Mouse (Mus musculus) kidney, embryonic 15.5 days (tissue): ENCODE results near the gene Gm29609. TPM values are rescaled to one million over a fixed set of nuclear protein-coding genes. Genes with fewer than 3 reads are reported as not detected.
"Not testable (repeated sequence)": the region's sequence is repeated elsewhere in the genome, so short reads cannot be mapped to it uniquely, and the experiment has no call there.

Experiments
- ATAC-seq: fragments of 200-750 bp; cut with Nextera tagmentation; replicated peaks from 2 replicates; pipeline ENCODE4 v1.8.0; 2017; ENCODE audit warnings: moderate TSS enrichment; ENCODE audit not compliant: low FRiP score
- H3K27ac ChIP-seq: fragments of 300-500 bp; sonication (generic); 2 replicates; pipeline ENCODE4 v1.5.1; 2015; ENCODE audit warnings: mild to moderate bottlenecking, inconsistent platforms
- H3K27me3 ChIP-seq: fragments of 300-500 bp; sonication (generic); 2 replicates; pipeline ENCODE4 v1.6.1; 2015; ENCODE audit warnings: inconsistent platforms
- H3K36me3 ChIP-seq: fragments of 300-500 bp; sonication (generic); 2 replicates; pipeline ENCODE4 v1.6.1; 2015; ENCODE audit warnings: inconsistent platforms
- H3K4me1 ChIP-seq: fragments of 300-500 bp; sonication (generic); 2 replicates; pipeline ENCODE4 v1.6.1; 2015; ENCODE audit warnings: inconsistent platforms
- H3K4me2 ChIP-seq: fragments of 300-500 bp; sonication (generic); 2 replicates; pipeline ENCODE4 v1.6.1; 2015; ENCODE audit warnings: moderate library complexity, mild to moderate bottlenecking, inconsistent platforms
- H3K4me3 ChIP-seq: fragments of 300-500 bp; sonication (generic); replicated peaks from 2 replicates; pipeline ENCODE4 v1.5.1; 2015; ENCODE audit warnings: mild to moderate bottlenecking, inconsistent platforms
- H3K9ac ChIP-seq: fragments of 300-500 bp; sonication (generic); 2 replicates; pipeline ENCODE4 v1.6.1; 2015; ENCODE audit warnings: mild to moderate bottlenecking, inconsistent platforms
- H3K9me3 ChIP-seq: fragments of 300-500 bp; sonication (generic); replicated peaks from 2 replicates; pipeline ENCODE4 v1.6.1; 2016; ENCODE audit warnings: inconsistent platforms
- WGBS: fragments of 180-500 bp; shearing (Covaris S2); methylation state at CpG from one replicate; pipeline ENCODE4 v1.1.7; 2015; ENCODE audit warnings: mixed read lengths; 5-methylcytosine and 5-hydroxymethylcytosine counted together
- polyA plus RNA-seq: library from polyadenylated mRNA; unstranded; fragments of >200 nt; fragmentation: Nextera tagmentation; extraction: Ambion mirVana; gene quantifications from 2 replicates; pipeline ENCODE4 v1.2.1, GENCODE M21; 2015

Gm29609 gene
- polyA plus RNA-seq = 2.0 and 2.1 TPM in 2 replicates

GRCm38 (mm10) chr5:31179766-31180630 lies at the start of gene Gm29609, which contains the start of gene Gtf3c2:
Gene Gm29609, minus strand, starts transcription at chr5:31179911.
Gene Gtf3c2, minus strand, starts transcription at chr5:31180144.
- Histone ChIP-seq H3K9ac (peak within 1 kb of the TSS; percentile 80), H3K36me3 (peaks cover 18% of the 10 kb centered on the region; the same call in 1 of the 2 replicates), H3K4me2 (peak within 1 kb of the TSS; percentile 90), H3K27me3 (no peaks in the 10 kb centered on the region), H3K4me3 (peak within 1 kb of the TSS; percentile 95), H3K4me1 (peaks cover 18% of the 10 kb centered on the region; the same call in 1 of the 2 replicates), H3K9me3 (no peaks in the 10 kb centered on the region), H3K27ac (peak within 1 kb of the TSS; percentile 100)
- peak; percentile 98 for ATAC-seq
- WGBS = under 1% methylated on average over 59 of the region's 59 CpGs

GRCm38 (mm10) chr5:31226641-31227040 lies 46.9 kb upstream of the Gm29609 start:
- H3K4me1 ChIP-seq = 0 out of 2 replicates have a peak, but pooled peaks cover under 1% of the 10 kb centered on the region
- 77% methylated on average over 1 of the region's 1 CpGs for WGBS
- no peaks in the 10 kb centered on the region for H3K27me3 ChIP-seq
- no peak overlapping the region for H3K27ac ChIP-seq
- no peaks in the 10 kb centered on the region for H3K9me3 ChIP-seq
- no peak overlapping the region for H3K4me3 ChIP-seq
- no peak overlapping the region for H3K9ac ChIP-seq
- H3K36me3 ChIP-seq = no peaks in the 10 kb centered on the region
- H3K4me2 ChIP-seq = no peak overlapping the region
- no peak for ATAC-seq

- no peaks in the 10 kb centered on the region for H3K9me3 ChIP-seq
- no peak overlapping the region for H3K4me3 ChIP-seq
- H3K27me3 ChIP-seq = no peaks in the 10 kb centered on the region
- H3K9ac ChIP-seq = no peak overlapping the region
- H3K27ac ChIP-seq = no peak overlapping the region
- 93% methylated on average over 9 of the region's 9 CpGs for WGBS
- peaks cover 17% of the 10 kb centered on the region for H3K4me1 ChIP-seq
- H3K36me3 ChIP-seq = no peaks in the 10 kb centered on the region
- ATAC-seq = no peak
- H3K4me2 ChIP-seq = no peak overlapping the region
Measured at GRCm38 (mm10) chr5:31222696-31223095, 43.0 kb upstream of the Gm29609 start.

GRCm38 (mm10) chr5:31221304-31221945 lies 41.7 kb upstream of the Gm29609 start:
- peak overlapping the region; percentile 97 for H3K9ac ChIP-seq
- no peaks in the 10 kb centered on the region for H3K9me3 ChIP-seq
- no peaks in the 10 kb centered on the region for H3K27me3 ChIP-seq
- peak overlapping the region; percentile 84 for H3K4me2 ChIP-seq
- WGBS = 13% methylated on average over 11 of the region's 11 CpGs
- no peaks in the 10 kb centered on the region for H3K36me3 ChIP-seq
- H3K4me1 ChIP-seq = peaks cover 17% of the 10 kb centered on the region
- 0 out of 2 replicates have a peak, but pooled peaks have one; percentile 37 for ATAC-seq
- H3K4me3 ChIP-seq = peak overlapping the region; percentile 99
- H3K27ac ChIP-seq = peak overlapping the region; percentile 95

GRCm38 (mm10) chr5:31220448-31221303 lies 41.0 kb upstream of the Gm29609 start, which contains the start of gene Ppm1g:
Gene Ppm1g, minus strand, starts transcription at chr5:31220687.
- peak; percentile 96 for ATAC-seq
- Histone ChIP-seq H3K9ac (peak within 1 kb of the TSS; percentile 97), H3K4me1 (peaks cover 17% of the 10 kb centered on the region), H3K4me2 (peak within 1 kb of the TSS; percentile 84), H3K27me3 (no peaks in the 10 kb centered on the region), H3K4me3 (peak within 1 kb of the TSS; percentile 99), H3K27ac (peak within 1 kb of the TSS; percentile 95), H3K36me3 (no peaks in the 10 kb centered on the region), H3K9me3 (no peaks in the 10 kb centered on the region)
- WGBS = under 1% methylated on average over 70 of the region's 70 CpGs

- H3K4me3 ChIP-seq = peak overlapping the region; percentile 99
- peak; percentile 75 for ATAC-seq
Measured at GRCm38 (mm10) chr5:31219911-31220447, 40.3 kb upstream of the Gm29609 start.

GRCm38 (mm10) chr5:31219474-31219873 lies 39.8 kb upstream of the Gm29609 start:
- H3K9ac ChIP-seq = peak overlapping the region; percentile 97
- H3K9me3 ChIP-seq = no peaks in the 10 kb centered on the region
- no peaks in the 10 kb centered on the region for H3K27me3 ChIP-seq
- peak overlapping the region; percentile 84 for H3K4me2 ChIP-seq
- H3K4me3 ChIP-seq = peak overlapping the region; percentile 99
- no peaks in the 10 kb centered on the region for H3K36me3 ChIP-seq
- ATAC-seq = no peak
- WGBS = 1% methylated on average over 11 of the region's 11 CpGs
- H3K27ac ChIP-seq = peak overlapping the region; percentile 95
- peaks cover 17% of the 10 kb centered on the region for H3K4me1 ChIP-seq

More at GRCm38 (mm10) chr5:31219911-31220447, 40.3 kb upstream of the Gm29609 start:
- Histone ChIP-seq H3K4me1 (peaks cover 17% of the 10 kb centered on the region), H3K36me3 (no peaks in the 10 kb centered on the region), H3K9ac (peak overlapping the region; percentile 97), H3K27ac (peak overlapping the region; percentile 95), H3K9me3 (no peaks in the 10 kb centered on the region), H3K27me3 (no peaks in the 10 kb centered on the region), H3K4me2 (peak overlapping the region; percentile 84)
- WGBS = under 1% methylated on average over 40 of the region's 40 CpGs

- Histone ChIP-seq H3K4me3 (peak overlapping the region; percentile 99), H3K27me3 (no peaks in the 10 kb centered on the region), H3K4me2 (peak overlapping the region; percentile 84), H3K27ac (no peak overlapping the region), H3K36me3 (no peaks in the 10 kb centered on the region), H3K4me1 (peaks cover 17% of the 10 kb centered on the region), H3K9me3 (no peaks in the 10 kb centered on the region), H3K9ac (0 out of 2 replicates have a peak overlapping the region, but pooled peaks have one; percentile 31)
- WGBS = 5% methylated on average over 2 of the region's 2 CpGs
- no peak for ATAC-seq
Measured at GRCm38 (mm10) chr5:31219070-31219469, 39.4 kb upstream of the Gm29609 start.

- H3K27ac ChIP-seq = no peak overlapping the region
- WGBS = 59% methylated on average over 7 of the region's 7 CpGs
- H3K9ac ChIP-seq = no peak overlapping the region
- H3K9me3 ChIP-seq = no peaks in the 10 kb centered on the region
- no peak overlapping the region for H3K4me2 ChIP-seq
- no peaks in the 10 kb centered on the region for H3K36me3 ChIP-seq
- ATAC-seq = no peak
- no peak overlapping the region for H3K4me3 ChIP-seq
- peaks cover 17% of the 10 kb centered on the region for H3K4me1 ChIP-seq
- no peaks in the 10 kb centered on the region for H3K27me3 ChIP-seq
Measured at GRCm38 (mm10) chr5:31218294-31218693, 38.6 kb upstream of the Gm29609 start.

- not testable (repeated sequence) for H3K27me3 ChIP-seq, H3K9ac ChIP-seq, ATAC-seq, H3K36me3 ChIP-seq, H3K4me2 ChIP-seq, H3K4me3 ChIP-seq, H3K9me3 ChIP-seq, H3K27ac ChIP-seq
- 94% methylated on average over 6 of the region's 6 CpGs for WGBS
- H3K4me1 ChIP-seq = peaks cover 16% of the 10 kb centered on the region
Measured at GRCm38 (mm10) chr5:31216554-31216953, 36.8 kb upstream of the Gm29609 start.

- peaks cover 30% of the 10 kb centered on the region for H3K4me1 ChIP-seq
- H3K9ac ChIP-seq = no peak overlapping the region
- no peaks in the 10 kb centered on the region for H3K27me3 ChIP-seq
- peaks cover 76% of the 10 kb centered on the region for H3K36me3 ChIP-seq
- H3K4me3 ChIP-seq = no peak overlapping the region
- ATAC-seq = no peak
- no peak overlapping the region for H3K27ac ChIP-seq
- 91% methylated on average over 6 of the region's 6 CpGs for whole genome bisulfite sequencing
- peaks cover 4% of the 10 kb centered on the region for H3K9me3 ChIP-seq
- H3K4me2 ChIP-seq = no peak overlapping the region
Measured at GRCm38 (mm10) chr5:31204421-31204820, 24.7 kb upstream of the Gm29609 start.
